Mouse (Mus musculus) heart, postnatal 36 days (tissue): ENCODE measurements at regions not wholly inside any gene's neighbourhood (a gene's known extent, or its start where the extent isn't known, plus 50 kb on each side); places are given as distances from the start of the nearest gene placed in this dataset.

Source experiments
- DNase-seq, 2 experiments: peaks; one replicate each; pipeline ENCODE4 v3.0.0; 2021 to 2022
- intact Hi-C: fragments of 180-260 bp; cut with DNase I; formaldehyde crosslinking; loops from one replicate; pipeline ENCODE4 v1.15.1; 2025

DNA sequence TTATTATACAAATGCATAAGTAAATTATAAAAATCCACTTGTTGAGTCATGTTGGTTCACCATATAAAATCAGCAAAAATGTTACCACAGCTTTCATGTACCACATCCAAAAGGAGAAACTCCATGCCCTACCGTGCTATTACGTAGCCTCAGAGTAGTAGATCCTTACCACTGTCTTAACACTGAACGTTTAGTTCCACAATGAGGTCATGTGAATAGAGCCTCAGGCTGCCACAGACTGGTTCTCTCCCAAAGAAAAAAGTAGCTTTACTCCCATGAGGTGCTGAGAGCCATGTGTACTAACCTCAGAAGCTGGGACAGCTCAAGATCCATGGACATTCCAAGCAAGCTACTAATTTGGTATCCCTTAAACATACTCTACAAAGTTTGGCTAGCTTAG is 235.4 kb upstream of the Ferd3l start:
- intact Hi-C loops, result no loop called here
- no peak for DNase-seq

DNA sequence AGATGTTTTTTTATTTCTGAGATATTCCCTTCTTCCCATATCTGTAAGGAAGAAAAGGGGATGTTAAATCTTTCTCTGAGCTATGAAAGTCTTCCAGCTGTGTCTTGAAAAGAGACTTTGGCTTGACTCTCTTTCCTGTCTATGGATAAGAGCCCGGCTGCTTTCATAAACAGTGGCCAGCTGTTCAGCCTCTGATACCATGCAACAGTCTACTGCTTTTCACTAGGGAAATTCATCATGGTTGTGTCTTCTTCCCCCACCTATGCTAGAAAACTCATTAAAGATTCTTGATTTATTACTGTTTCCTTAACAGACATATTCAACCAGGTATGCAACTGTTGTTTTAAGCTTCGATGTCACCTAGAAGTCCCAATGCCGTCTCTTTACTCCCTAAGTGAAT is 213.8 kb upstream of the Ferd3l start:
- no peak for DNase-seq
- intact Hi-C loops, result no loop called here

DNA sequence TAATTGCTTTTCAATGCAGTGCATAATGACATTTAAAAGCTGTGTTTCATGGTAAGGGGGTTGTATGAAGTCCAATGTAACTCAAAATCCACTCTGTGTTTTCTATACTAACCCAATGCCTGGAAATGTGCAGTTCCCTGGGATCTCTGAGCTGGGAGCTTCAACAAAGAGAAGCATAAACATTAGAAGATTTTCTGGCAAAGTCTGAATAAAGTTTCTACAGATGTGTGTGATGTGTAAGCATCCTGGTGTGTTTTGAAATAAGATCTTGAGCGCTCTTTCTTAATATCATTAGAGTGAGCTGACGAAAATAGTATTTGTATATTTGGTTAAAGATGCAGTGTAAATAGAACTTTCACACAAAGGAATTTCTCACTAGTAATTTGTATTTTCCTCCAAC is 212.2 kb upstream of the Ferd3l start:
- no peak for DNase-seq
- intact Hi-C loops, result no loop called here

DNA sequence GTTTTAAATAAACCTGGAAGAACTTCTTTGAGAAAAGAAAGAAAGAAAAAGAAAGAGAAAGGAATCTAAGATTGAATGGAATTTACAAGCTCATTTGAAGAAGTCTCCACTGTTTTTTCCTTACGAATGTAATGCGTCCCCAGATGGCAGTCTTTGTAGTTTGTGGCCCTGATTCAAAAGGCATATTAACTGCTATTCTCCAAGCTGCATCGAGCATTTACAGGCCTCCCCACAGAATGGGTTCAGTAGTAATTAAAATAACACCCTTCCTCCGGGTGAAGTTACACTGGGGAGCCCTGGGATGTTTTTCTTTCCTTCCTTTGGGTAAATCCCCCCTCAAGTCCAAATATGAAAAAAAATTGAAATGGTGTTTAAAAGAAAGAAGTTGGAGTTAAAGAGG is 211.2 kb upstream of the Ferd3l start:
- no peak for DNase-seq
- intact Hi-C loops, result no loop called here

DNA sequence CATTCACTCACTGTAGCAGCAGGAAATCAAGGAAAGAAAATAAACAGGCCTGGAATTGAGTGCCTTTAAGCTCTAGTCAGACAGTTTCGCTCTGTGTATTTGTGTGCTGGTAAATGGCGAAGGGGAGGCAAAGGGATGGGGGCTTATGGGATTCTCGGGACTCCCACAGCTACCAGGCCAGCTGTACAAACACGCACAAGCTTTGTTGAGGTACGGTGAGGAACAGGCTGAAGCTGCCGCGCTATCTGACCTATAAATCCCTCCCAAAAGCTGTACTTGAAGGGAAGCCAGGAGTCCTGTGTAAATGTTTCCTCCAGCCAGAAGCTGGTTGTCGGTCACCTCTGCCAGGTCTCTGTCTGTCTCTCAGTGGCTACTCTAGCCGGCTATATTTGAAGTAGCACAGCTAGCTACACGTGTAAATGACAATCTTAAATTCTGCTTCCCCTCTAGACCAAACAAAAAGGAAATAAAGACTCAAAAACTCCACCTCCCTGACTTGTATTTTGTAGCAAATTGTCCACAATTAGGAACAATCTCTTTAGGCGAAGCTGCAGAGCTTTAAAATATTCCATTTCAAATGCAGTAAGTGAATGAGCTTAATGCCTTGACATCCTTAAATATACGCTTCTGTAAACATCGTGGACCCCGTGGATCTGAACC is 210.5 kb upstream of the Ferd3l start:
- intact Hi-C loops, result no loop called here
- DNase-seq, result no peak

DNA sequence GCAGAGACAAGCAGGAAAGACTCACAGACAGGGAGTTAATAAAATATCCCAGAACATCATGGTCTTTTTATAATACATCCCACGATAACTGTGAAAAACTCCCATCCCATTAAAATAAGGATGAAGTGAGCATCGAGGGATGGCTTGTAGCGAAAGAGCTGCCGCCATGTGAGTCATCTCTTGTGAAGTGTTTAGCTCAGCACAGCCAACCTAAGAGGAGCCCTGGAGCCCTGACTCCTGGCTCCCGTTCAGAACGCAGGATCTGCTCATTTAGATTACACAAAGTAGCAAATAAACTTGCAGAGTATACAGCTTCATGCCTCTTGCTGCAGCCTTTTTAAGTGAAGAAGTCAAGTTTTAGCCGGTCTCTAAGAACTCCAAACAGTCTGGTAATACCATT is 209.2 kb upstream of the Ferd3l start:
- intact Hi-C loops, result no loop called here
- peak in 1 of 2 experiments; percentile 21 for DNase-seq

DNA sequence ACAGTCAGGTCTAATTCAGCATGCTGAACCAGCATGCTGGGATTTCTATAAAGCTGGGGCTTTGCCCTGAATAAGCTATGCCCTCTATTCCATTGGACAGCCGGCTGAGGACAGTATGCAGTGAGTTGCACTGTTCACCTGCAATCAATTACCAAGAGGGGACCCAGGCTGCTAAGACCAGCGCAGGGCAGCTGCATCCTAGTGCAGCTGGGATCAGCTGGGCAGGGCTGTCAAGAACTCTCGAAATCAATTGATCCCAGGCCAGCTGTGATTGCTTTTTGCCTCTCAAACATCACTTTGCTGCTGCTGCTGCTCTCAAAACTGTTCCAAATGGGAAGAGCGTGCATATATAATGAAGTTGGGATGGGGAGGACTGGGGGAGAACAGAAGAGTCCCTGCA is 196.3 kb upstream of the Ferd3l start:
- no peak for DNase-seq
- intact Hi-C loops, result no loop called here

DNA sequence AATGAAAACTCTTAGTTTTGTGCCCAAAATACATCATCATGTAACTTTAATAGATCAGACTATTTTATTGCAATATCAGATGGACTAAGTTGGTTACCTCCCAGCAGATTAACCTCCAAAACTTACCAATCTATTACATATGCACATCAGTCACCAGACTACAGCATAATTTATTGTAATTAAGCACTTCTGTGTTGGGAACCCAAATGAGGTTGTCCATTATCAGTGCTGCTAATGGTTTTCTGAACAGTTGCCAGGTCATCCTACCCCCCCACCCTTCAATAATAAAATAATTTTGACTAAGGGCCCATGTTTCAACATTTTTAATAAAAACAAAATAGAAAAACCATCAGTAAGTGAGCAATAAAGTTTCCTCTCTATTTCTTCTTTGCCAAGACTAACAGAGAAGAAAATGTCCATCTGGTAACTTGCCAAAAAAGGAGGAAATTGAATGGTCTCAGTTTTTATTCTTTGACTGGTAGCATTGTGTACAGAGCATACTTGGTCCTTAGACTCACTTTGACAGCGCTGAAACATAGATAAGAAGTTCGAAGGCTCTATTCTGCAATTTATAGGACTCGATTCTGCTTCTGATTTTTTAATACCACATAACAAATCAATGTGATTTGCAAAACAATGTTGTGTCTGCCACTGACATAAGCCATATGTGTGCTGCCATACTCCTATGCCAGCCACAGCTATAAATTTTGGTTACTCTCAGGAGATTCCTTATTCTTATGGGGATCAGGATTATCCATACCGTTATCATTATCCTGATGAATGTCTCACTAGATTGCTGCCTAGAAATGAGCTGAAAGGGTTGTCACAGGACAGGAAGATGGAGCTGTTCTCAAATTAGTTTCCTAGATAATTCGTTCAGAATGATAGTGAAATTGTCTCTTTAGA is 152.4 kb upstream of the Ferd3l start:
- no peak for DNase-seq
- intact Hi-C loops, result no loop called here

DNA sequence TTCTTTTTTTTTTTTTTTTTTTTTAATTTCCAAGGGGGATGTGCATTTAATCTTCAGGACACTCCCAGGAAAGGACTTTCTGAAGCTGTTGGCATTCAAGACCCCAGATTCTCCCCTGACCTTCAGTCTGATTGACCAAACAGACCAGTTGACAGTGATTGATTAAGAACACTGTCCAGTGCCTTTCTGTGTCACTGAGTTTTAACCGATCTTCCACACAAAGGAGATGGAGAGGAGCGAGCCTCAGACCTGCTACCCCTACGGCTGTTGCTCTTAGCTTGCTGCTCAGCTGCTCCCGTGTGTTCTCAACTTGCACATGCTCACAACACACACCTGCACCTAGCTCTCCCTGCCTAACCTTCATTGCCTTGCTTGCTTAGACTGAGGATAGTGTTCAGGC is 149.7 kb upstream of the Ferd3l start:
- intact Hi-C loops, result no loop called here

DNA sequence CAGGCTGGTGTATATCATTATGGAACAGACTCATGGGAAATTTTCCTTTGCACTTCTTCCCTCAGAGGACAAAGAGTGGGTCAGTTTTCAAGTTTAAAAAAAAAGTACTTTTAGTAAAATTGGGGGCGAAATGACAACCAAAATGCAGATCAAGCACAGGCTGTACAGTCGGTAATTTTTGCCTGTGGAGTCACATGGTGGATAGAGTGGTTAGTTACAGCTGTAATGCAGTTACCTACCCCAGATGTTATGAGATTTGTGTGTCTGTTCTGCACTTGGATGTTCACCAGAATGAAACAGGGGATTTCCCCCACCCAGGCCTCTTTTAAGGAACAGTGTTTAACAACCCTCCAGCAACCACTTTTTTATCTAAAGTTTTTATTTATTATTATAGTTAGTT is 148.3 kb upstream of the Ferd3l start:
- intact Hi-C loops, result no loop called here
- no peak for DNase-seq

More for the DNA sequence above, 149.7 kb upstream of the Ferd3l start:
- no peak for DNase-seq

DNA sequence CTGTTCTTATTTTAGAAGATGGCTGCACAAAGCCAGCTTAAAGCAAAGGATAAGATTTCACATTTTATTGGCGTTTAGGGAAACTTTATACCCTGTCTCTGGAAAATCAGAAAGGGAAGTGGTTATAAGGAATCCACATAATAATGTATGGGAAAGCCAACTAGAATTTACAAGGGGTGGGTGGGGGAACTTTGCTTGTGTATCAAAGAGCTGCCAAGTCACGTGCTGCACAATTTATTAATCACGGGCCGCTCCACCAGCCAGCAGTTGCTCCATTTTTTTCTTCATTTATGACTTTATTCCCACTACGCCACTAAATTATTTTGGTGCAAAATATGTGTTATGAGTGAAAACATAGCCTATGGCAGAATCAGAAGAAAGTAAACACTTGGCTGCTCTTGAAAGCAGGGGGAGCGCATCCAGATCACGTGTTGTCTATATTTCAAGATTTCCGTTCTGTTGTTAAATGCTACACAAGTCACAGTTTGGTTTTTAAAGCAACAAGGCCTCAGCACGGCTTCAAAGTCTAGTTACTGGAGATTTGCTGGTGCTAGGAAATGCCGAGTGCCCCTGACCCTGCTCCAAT is 123.9 kb upstream of the Ferd3l start:
- no peak for DNase-seq
- intact Hi-C loops, result no loop called here

DNA sequence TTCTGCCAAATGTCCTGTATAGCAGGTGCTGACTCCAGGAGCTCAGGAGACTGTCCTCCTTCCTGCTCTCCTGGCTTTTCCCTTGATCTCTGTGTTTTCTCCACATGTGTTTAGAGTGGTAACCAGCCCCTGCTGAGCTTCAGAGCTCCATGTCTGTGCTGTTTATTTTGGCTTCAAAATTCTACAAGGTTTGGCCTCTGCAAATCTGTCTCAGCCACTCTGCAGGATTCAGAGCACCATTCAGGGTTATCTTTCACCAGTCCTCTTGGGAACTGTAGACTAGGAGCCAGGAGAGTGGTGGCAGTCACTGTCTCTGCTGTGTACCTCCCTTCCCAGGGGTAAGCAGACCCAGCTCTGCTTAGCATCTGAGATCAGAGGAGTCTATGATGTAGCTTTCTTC is 102.7 kb upstream of the Ferd3l start:
- intact Hi-C loops, result no loop called here
- DNase-seq, result no peak

DNA sequence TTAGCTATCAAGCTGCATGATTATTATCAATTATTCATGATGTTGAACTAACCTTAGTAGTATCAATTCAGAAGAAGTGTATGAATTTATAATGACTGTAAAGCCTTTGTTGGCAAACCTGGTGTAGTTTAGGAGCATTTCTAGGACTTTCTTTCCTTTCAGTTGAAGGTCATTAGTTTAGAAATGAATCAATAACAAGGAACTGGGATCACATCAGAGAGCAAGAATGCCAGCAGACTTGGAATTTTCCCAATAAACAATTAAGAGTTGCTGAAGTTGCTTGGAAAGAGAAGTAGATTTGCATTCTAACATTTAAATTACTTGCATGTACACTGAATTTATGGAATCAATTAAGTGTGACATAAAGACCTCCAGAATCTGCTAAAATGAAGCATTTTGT is 79.1 kb upstream of the Ferd3l start:
- intact Hi-C loops, result no loop called here
- no peak for DNase-seq

DNA sequence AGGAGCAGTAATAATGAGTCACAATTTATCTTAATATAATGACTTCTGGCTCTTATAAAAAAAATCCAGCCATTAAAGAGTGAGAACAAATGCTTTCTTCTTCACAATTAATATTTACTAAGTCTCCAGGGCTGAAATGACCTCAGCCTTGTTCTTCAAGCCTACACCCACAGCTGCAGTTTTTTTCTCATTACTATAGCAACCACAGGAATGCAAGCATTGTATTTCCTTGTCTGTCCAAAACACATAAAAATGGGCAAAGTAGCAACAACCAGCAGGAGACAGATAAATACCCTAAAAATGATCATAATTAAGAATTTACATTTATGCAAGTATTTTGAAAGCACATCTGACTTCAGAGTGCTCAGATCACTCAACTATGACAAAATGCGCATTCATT is 76.5 kb upstream of the Ferd3l start:
- no peak for DNase-seq
- intact Hi-C loops, result no loop called here
